Mouse (Mus musculus): ENCODE results near the gene Mapkap1.

GRCm38 (mm10) chr2:34503975-34504730, 97.6 kb downstream of the Mapkap1 start:
- TF ChIP-seq CTCF (IDR thresholded peaks at IDR 0.05; ENCODE audit: low read depth, low read length), result no peak
- TF ChIP-seq GATA1 (IDR thresholded peaks at IDR 0.05; ENCODE audit: borderline replicate concordance, low read length), result no peak
- TF ChIP-seq TAL1 (conservative IDR thresholded peaks at IDR 0.05; ENCODE audit: low read depth, low read length), result no peak
- TF ChIP-seq POLR2AphosphoS5 (IDR thresholded peaks at IDR 0.05; ENCODE audit: insufficient replicate concordance, low read depth, low read length), result no peak
- no peak for TF ChIP-seq GATA2 (IDR thresholded peaks at IDR 0.05; ENCODE audit: borderline replicate concordance, low read depth, low read length)

All from G1E (cell line).